Mouse (Mus musculus): ENCODE data around the gene Gm20708.
A peak's percentile ranks its signal among the peaks of the same experiment; 100 is the strongest.

Gm20708 gene

DNA sequence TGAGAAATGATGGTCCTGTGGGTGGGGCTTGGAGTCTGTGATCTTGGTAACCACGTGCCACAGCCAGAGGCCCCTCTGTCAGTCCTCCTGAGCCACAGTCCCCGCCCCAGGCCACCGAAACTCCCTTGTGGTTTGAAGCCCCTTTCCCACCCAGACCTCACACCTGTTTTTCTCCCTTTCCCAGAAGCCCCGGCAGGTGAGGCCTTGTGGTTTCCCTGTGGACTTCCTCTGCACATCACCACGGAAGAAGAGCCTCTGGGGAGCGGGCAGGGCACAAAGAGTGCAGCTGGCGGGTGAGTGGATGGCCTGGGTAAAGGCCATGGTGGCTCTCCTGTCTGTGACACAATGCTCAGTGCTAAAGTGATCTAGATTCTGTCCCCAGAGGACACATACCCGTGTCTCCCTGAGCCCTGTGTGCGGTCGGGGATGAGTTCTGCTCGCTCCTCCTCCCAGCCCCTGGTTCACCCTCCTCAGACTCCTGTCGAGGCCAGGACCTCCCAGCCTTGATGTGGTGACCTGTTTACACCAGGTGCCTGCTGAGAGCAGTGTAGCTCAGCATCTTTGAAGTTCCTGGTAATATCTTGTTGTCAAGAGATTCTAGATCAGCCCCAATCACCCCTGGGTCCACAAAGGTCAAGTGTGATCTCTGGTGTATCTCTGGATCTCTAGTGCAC, 62.6 kb downstream of the Gm20708 start:
- peak; percentile 95 for DNase-seq

GRCm38 (mm10) chr11:117872861-117873608, 63.6 kb downstream of the Gm20708 start, which contains the start of gene Tha1:
Gene Tha1, minus strand, starts transcription at chr11:117873481.
- DNase-seq = peak; percentile 73

GRCm38 (mm10) chr11:117874419-117874818, 65.0 kb downstream of the Gm20708 start:
- peak; percentile 71 for DNase-seq

GRCm38 (mm10) chr11:117875681-117876080, 66.2 kb downstream of the Gm20708 start:
- DNase-seq = peak; percentile 43

GRCm38 (mm10) chr11:117877917-117878745, 68.7 kb downstream of the Gm20708 start:
- peak; percentile 70 for DNase-seq

- DNase-seq = no peak
Measured at GRCm38 (mm10) chr11:117878892-117879291, 69.4 kb downstream of the Gm20708 start.

GRCm38 (mm10) chr11:117879676-117880075, 70.2 kb downstream of the Gm20708 start:
- DNase-seq = no peak

GRCm38 (mm10) chr11:117880336-117880976, 71.0 kb downstream of the Gm20708 start:
- DNase-seq = no peak

DNA sequence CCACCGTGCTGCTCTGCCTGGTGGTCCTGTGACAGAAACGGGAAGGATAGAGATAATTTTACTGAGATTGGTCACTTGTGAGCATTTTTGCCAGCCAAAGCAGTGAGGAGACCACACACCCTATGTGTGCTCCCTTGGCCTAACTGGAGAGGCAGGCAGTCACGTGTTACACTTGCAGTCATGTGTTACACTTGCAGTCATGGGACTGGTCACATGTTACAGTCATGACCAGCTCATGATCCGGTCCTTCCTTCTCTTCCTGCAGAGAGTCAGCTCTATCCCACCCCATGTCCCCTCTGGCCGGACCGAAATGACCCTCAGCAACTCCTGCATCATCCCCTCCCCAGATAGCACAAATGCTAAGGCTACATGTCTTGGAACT, 71.5 kb downstream of the Gm20708 start:
- no peak for DNase-seq

DNA sequence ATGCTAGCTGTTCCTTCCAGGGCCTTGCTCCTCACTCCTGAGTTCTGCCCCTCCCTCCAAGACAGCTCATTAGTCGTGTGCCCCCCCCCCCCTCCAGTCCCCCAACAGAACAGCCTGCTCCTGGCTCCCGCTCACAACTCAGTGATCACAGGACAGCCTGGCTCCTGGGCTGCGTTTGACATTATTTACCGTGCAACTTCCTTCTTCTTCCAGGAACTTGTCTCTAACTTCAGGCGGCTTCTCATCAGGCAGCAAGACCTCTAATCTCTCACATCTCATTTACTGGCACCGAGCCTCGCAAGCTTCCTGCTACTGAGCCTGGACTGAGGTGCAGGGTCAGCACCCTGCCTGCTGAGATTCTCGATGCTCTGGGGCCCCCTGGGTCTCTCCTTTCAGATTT, 72.3 kb downstream of the Gm20708 start:
- no peak for DNase-seq

DNA sequence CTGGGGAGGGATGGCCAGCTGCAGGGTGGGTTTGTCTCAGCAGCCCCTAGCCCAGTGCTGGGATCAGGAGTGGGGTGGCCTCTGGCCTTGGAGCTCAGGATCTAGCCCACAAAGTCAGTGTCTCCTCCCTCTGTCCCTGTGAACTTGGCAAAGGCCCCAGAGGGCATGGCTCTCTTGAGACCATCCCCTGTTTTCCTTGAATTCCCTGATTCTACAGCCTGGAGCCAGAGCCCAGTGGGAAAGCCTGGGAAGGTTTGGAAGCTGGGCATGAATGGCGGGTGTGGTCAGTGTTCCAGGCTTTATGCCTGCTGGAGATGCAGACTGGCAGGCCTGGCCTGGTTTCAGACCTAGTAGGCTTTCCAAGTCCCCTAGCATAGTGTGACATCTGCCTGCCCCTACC, 72.7 kb downstream of the Gm20708 start:
- no peak for DNase-seq

DNA sequence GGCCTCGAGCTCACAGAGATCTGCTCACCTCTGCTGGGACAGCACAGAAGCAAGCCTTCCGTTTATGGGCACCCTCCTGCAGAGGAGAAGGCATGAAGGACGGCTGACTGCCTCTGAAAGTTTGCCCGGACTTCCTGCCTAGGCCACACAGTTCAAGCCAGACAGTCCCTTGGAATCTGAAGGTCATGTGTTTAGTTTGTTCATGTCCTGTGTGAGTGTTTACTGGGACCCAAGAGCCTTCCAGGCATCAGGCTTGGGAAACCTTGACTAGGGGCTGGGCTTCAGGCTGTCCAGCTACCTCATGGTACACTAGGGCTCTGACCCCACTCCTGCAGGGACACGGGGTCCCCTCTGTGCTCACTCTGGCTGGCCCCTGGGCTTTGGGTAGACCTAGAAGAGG, 76.5 kb downstream of the Gm20708 start:
- DNase-seq = no peak

GRCm38 (mm10) chr11:117888168-117888852, 78.8 kb downstream of the Gm20708 start:
- no peak for DNase-seq

DNA sequence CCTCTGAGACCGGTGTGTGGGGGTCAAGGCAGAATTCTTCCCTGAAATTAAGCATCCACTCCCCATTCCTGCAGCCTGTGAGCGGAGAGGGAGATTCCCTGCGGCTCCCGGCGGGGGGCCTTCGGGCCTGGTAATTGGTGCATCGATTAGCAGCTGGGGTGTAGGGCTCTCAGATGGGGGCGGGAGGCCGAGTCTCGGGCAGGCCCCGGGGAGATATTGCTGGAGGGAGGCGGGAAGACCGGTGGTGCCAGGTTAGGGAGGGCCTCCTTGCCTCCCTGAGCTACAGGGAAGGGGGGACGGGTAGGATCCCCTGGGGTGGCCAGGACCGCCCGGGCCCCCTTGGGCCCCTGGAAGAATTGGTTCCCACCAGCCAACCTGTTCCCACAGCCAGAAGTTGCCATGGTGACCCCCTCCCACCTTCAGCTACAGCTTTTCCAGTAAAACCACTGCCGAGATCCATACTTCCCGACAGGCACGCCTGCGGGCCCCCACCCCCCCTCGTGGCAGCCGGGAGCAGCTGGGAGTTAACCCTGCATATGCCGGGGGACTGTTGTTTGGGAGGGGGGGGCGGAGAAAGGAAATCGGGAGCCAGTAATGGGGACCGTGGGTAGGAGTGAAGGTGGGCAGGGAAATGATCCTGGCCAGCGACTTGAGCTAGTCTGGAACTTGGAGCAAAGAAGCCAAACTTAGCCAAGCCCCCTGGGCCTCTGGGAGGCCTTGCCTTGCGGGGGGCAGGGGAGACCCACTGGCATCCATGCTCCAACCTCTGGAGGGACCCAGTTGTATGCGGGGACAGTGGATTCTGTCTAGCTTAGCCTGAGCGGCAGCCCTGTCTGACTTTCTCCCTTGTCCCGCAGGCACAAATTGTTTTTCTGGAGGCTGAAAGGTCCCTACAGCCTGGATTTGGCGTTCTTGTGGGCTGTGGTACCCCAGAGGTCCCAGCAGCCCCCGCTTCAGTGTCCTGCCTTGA, 79.7 kb downstream of the Gm20708 start:
- DNase-seq = no peak
